Mouse (Mus musculus) liver, postnatal 0 days (tissue): ENCODE results near the gene Snx21.

Experiments
- CTCF ChIP-seq: sonication (generic); IDR thresholded peaks from 2 replicates; pipeline ENCODE4 v1.5.1; 2016; ENCODE audit warnings: antibody characterized with exemption, low read depth
- EP300 ChIP-seq: IDR thresholded peaks from 2 replicates; pipeline ENCODE4 v1.6.1; 2016; ENCODE audit warnings: antibody characterized with exemption, low read depth, mild to moderate bottlenecking

- TF ChIP-seq CTCF (peak; percentile 51), EP300 (peak; percentile 49; the same call in 1 of the 2 replicates)
Observed at GRCm38 (mm10) chr2:164833314-164833959, 47.8 kb downstream of the Snx21 start, which contains the start of gene Neurl2.
